Mouse (Mus musculus) forebrain, embryonic 16.5 days (tissue): ENCODE data around the gene Fam174a. TPM values are rescaled to one million over a fixed set of nuclear protein-coding genes. Genes with fewer than 3 reads are reported as not detected.
A peak's percentile ranks its signal among the peaks of the same experiment; 100 is the strongest.

Experiments used
- ATAC-seq: fragments of 200-750 bp; cut with Nextera tagmentation; 2 replicates; pipeline ENCODE4 v1.8.0; 2017; ENCODE audit warnings: mild to moderate bottlenecking, moderate library complexity
- H3K27ac ChIP-seq: fragments of 300-500 bp; sonication (generic); 2 replicates; pipeline ENCODE4 v1.5.1; 2014; ENCODE audit warnings: low read length, control low read depth
- H3K27me3 ChIP-seq: fragments of 300-500 bp; sonication (generic); replicated peaks from 2 replicates; pipeline ENCODE4 v1.6.1; 2014; ENCODE audit warnings: low read length; ENCODE audit not compliant: control insufficient read depth, insufficient read depth
- H3K36me3 ChIP-seq: fragments of 300-500 bp; sonication (generic); 2 replicates; pipeline ENCODE4 v1.6.1; 2014; ENCODE audit not compliant: control insufficient read depth, insufficient read depth
- H3K4me1 ChIP-seq: fragments of 300-500 bp; sonication (generic); replicated peaks from 2 replicates; pipeline ENCODE4 v1.6.1; 2014; ENCODE audit warnings: low read length; ENCODE audit not compliant: control insufficient read depth, insufficient read depth
- H3K4me2 ChIP-seq: fragments of 300-500 bp; sonication (generic); 2 replicates; pipeline ENCODE4 v1.6.1; 2014; ENCODE audit warnings: mild to moderate bottlenecking, low read length, control low read depth
- H3K4me3 ChIP-seq: fragments of 300-500 bp; sonication (generic); replicated peaks from 2 replicates; pipeline ENCODE4 v1.5.1; 2014; ENCODE audit warnings: mild to moderate bottlenecking, low read length, control low read depth
- H3K9ac ChIP-seq: fragments of 300-500 bp; sonication (generic); replicated peaks from 2 replicates; pipeline ENCODE4 v1.6.1; 2014; ENCODE audit warnings: low read depth, low read length, control low read depth
- H3K9me3 ChIP-seq: fragments of 300-500 bp; sonication (generic); 2 replicates; pipeline ENCODE4 v1.6.1; 2016; ENCODE audit warnings: low read length; ENCODE audit not compliant: control insufficient read depth
- WGBS: fragments of 180-500 bp; shearing (Covaris S2); extraction: QIAGEN DNeasy Blood & Tissue Kit; methylation state at CpG from one replicate; pipeline ENCODE4 v1.1.7; 2014; 5-methylcytosine and 5-hydroxymethylcytosine counted together
- polyA plus RNA-seq: library from polyadenylated mRNA; unstranded; fragments of >200 nt; fragmentation: Nextera tagmentation; extraction: Ambion mirVana; gene quantifications from 2 replicates; pipeline ENCODE4 v1.2.1, GENCODE M21; 2015

The Fam174a gene
- polyA plus RNA-seq: 19.7 and 20.1 TPM in 2 replicates

DNA sequence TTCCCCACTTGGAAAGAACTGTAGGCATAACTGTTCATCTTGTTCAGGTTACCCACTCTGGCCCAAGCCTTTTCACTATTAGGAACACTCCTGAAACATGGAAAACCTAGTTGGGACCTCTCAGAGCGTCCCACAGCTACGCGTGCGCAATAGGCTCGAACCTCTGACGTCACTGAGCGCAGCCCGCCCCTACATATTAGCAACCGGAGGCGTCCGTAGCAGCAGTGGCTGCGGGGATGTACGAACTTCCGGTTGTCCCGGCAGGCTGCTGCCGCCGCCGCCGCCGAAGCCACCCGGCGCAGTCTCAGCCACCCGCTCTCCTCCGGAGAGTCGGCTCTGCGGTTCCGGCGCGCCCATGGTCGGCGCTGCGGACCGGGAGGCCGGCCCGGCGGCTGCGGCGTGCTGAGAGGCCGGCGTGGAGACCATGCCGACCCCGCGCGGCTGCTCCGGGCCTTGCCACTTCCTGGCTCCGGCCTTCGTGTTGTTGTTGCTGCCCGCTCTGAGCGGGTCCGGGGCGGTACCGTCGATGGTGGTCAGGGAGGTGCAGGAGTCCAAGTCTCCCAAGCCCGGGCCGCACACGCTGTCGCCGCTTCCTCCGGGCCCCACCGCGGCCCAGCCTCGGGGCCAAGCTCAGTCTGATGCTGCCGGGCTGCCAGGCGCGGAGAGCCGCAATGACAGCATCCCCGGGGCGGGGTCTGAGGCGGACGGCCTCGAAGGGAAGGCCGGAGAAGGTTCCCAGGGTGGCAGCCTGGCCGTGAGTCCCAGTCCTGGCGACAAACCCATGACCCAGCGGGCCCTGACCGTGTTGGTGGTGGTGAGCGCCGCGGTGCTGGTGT is at the start of gene Fam174a:
Gene Fam174a, plus strand, starts transcription at position 231 of the 836 bp plus-strand sequence.
- Histone ChIP-seq H3K4me2 (peak within 1 kb of the TSS; percentile 55), H3K27ac (peak within 1 kb of the TSS; percentile 69), H3K9ac (peak within 1 kb of the TSS; percentile 81), H3K9me3 (no peaks in the 10 kb centered on the region), H3K36me3 (no peaks in the 10 kb centered on the region), H3K27me3 (no peaks in the 10 kb centered on the region), H3K4me1 (peaks cover 16% of the 10 kb centered on the region), H3K4me3 (peak within 1 kb of the TSS; percentile 84)
- WGBS: under 1% methylated on average over 76 of the region's 79 CpGs
- ATAC-seq: peak; percentile 99

DNA sequence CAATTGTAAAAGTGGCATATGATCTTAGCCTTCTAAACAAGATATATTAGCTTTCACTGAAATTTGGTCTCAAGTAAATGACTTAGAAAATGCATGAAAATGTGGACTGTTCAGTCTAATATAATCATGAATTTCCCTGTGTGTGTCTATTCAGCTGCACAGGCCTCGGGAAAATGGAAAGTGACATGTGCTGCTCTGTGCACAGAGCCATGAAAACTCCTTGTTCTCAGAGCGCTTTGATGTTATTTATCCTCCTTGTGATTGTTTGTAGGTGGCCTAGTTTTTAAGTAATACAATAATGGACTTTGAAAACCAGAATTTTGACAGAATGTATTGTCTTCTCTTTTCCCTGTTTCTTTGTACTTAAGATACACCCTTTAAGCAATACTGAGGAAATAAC is 49.6 kb upstream of the Fam174a start:
- no peak overlapping the region for H3K4me2 ChIP-seq
- 20% methylated on average over 2 of the region's 2 CpGs for WGBS
- no peaks in the 10 kb centered on the region for H3K27me3 ChIP-seq

DNA sequence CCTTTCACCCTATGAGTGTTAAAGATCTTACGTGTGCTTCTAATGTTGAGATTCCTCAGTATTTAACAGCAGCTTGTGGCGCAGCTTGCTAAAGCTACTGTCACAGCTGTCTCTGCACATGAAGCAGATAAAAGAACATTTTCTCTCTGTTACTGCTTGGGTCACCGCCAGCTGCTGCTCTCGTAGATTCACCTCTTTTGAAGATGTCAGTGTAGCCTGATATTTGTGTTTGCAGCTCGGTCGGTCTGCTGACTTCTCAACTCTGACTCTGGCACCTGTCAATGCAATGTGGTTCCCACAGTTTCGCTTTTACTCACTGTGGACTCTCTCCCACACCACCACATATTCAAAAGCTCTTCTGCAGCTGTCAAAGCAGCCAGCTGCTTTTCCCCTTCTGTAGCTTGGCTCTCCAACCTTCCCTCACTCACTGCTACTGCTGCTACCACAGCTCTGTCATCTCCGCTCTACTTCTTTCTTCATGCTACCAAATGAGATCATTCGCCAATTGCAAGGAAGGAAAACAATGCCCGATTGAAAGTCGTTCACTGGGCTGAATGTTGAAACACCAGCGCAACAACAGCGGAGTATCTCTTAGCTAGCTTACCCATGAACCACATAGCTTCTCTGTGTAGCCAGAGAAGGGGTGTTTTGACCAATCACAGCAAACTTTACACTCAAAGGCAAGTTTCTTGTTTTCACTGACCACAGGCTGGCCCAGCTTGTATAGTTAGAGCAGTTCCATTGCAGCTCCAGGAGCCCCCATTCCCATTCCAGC is 45.3 kb upstream of the Fam174a start:
- WGBS: 63% methylated on average over 13 of the region's 13 CpGs
- H3K4me2 ChIP-seq: no peak overlapping the region

More for the DNA sequence above, 49.6 kb upstream of the Fam174a start:
- ATAC-seq: no peak
- H3K9ac ChIP-seq: no peak overlapping the region
- no peaks in the 10 kb centered on the region for H3K9me3 ChIP-seq
- no peak overlapping the region for H3K27ac ChIP-seq
- peaks cover 2% of the 10 kb centered on the region; the same call in 1 of the 2 replicates for H3K4me1 ChIP-seq
- H3K36me3 ChIP-seq: no peaks in the 10 kb centered on the region
- H3K4me3 ChIP-seq: no peak overlapping the region

DNA sequence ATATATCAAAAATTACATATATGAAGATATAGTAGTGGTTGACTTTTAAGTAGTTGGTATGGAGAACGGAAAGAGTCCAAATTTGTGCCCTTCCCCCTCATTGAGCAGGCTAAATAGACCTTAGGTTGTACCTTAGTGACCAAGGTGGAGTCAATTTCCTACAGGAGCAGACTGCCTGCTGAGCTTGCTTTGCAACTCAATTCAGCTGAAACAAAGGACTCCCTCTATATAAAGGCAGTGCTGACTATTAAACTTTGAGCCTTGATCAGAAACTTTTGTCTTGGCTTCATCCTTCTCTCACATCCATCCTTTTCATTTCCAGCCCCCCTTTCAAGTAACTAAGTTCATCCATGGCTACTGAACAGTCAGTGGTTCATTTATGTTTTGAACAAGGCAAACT is 40.1 kb upstream of the Fam174a start:
- Histone ChIP-seq H3K27me3 (no peaks in the 10 kb centered on the region), H3K9me3 (no peaks in the 10 kb centered on the region), H3K9ac (no peak overlapping the region), H3K27ac (no peak overlapping the region), H3K4me3 (no peak overlapping the region), H3K4me2 (no peak overlapping the region), H3K36me3 (no peaks in the 10 kb centered on the region), H3K4me1 (no peaks in the 10 kb centered on the region)
- no peak for ATAC-seq
- WGBS: 9% methylated on average over 1 of the region's 1 CpGs

More for the DNA sequence above, 45.3 kb upstream of the Fam174a start:
- H3K9ac ChIP-seq: no peak overlapping the region
- peak; percentile 43; the same call in 1 of the 2 replicates for ATAC-seq
- H3K27me3 ChIP-seq: no peaks in the 10 kb centered on the region
- no peak overlapping the region for H3K27ac ChIP-seq
- H3K4me3 ChIP-seq: no peak overlapping the region
- H3K4me1 ChIP-seq: peaks cover 2% of the 10 kb centered on the region; the same call in 1 of the 2 replicates
- no peaks in the 10 kb centered on the region for H3K36me3 ChIP-seq
- no peaks in the 10 kb centered on the region for H3K9me3 ChIP-seq

DNA sequence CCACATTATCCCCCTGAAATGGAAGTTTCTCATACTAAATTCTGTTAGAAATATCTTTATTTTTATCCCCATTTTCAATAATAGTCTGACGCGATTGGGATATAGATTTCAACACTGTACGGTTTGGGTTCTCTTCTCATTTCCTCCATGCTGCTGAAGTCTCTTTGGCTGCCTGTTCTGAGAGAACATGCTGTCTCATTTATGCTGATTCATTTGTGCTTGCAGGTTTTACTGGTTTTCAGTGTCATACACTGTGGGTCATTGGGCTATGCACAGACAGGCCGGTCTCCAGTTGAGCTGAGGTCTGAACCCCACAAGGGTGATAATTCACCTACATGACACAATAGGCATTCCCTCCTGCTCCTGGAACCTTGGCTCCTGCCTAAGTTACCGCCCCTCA is 5.1 kb upstream of the Fam174a start:
- ATAC-seq: no peak
- Histone ChIP-seq H3K27ac (no peak overlapping the region), H3K4me2 (no peak overlapping the region), H3K4me1 (no peaks in the 10 kb centered on the region), H3K27me3 (no peaks in the 10 kb centered on the region), H3K9me3 (no peaks in the 10 kb centered on the region), H3K9ac (no peak overlapping the region), H3K36me3 (no peaks in the 10 kb centered on the region), H3K4me3 (no peak overlapping the region)
- WGBS: 87% methylated on average over 5 of the region's 5 CpGs

DNA sequence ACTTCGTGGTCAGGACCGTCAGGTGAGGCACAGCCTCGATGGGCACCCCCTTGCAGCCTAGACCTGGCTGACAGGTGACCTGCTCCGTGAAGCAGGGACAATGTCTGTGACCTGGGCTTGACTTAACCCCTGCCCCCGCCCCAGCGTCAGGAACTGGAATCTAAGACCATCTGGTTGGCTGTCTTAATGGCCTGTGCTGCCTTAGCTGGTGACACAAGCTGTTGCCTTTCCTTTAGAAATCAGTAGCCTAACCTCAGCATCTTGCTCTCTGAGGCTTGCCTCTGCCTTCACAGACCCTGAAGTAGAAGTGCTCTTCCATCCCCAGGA is 769 bp downstream of the Fam174a start:
- Histone ChIP-seq H3K4me3 (peak overlapping the region; percentile 84), H3K27ac (no peak overlapping the region), H3K27me3 (no peaks in the 10 kb centered on the region), H3K4me1 (peaks cover 16% of the 10 kb centered on the region), H3K4me2 (peak overlapping the region; percentile 55), H3K9me3 (no peaks in the 10 kb centered on the region), H3K36me3 (no peaks in the 10 kb centered on the region), H3K9ac (peak overlapping the region; percentile 81)
- peak; percentile 6 for ATAC-seq
- WGBS: 0% methylated on average over 6 of the region's 6 CpGs

DNA sequence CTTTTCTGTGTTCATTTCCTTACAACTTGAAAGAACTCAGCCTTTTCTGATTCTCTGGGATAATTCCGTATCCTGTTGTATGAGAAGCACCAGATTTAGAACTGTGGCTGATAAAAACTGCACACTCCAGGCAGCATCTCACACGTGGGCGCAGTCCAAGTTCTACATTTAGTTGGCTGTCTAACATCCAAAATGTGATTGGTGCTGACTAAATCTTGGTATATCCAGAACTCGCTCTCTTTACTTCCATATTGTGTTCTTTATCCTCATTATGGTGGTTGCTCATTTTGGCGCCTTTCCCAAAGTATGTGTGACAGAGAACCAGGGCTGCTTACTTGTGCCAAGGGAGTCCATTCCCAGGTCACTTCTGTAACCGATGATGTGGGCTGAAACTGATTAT is 2.6 kb downstream of the Fam174a start:
- no peak overlapping the region for H3K9ac ChIP-seq
- 60% methylated on average over 6 of the region's 6 CpGs for WGBS
- no peak overlapping the region for H3K4me3 ChIP-seq
- H3K36me3 ChIP-seq: no peaks in the 10 kb centered on the region
- H3K9me3 ChIP-seq: no peaks in the 10 kb centered on the region
- H3K4me2 ChIP-seq: no peak overlapping the region
- peaks cover 16% of the 10 kb centered on the region for H3K4me1 ChIP-seq
- no peak for ATAC-seq
- no peak overlapping the region for H3K27ac ChIP-seq
- H3K27me3 ChIP-seq: no peaks in the 10 kb centered on the region

DNA sequence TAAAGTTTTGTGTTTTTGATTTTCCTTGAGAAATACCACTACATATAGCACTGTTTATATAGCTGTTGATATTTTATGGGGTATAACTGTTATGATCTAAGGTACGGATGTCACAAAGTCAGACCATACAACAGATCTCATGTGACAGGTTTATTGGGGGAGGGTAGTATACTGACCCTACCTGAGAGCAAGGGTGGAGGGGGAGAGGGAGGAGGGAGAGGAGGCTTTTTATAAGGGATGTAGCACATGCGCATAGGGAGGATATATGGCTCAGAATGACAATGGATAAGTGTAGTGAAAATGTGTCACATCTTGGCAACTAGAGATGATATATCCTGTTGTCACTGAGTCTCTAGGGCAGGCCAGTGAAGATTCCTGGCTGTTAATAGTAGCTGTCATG is 8.8 kb downstream of the Fam174a start:
- Histone ChIP-seq H3K4me2 (no peak overlapping the region), H3K27me3 (no peaks in the 10 kb centered on the region), H3K9ac (no peak overlapping the region), H3K4me3 (no peak overlapping the region), H3K4me1 (no peaks in the 10 kb centered on the region), H3K36me3 (no peaks in the 10 kb centered on the region), H3K9me3 (no peaks in the 10 kb centered on the region), H3K27ac (no peak overlapping the region)
- 94% methylated on average over 2 of the region's 2 CpGs for WGBS
- no peak for ATAC-seq

DNA sequence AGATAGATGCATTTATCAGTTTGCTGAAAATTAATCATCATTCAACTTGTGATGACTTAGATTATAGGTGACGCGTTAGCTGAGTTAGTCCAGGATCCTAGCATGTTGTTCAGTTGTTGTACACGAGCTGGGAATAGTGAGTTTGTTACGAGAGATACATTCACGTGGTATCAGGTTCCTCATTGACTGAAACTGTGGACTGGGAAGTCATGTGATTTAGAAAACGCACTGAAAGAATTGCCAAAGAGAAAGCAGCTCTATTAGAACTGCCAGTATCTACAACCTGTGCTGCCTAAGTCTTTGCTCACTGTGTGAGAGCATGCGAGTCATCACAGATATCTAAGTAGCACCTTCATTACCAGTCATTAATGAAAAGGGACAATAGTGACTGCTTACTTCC is 9.6 kb downstream of the Fam174a start:
- no peaks in the 10 kb centered on the region for H3K36me3 ChIP-seq
- no peak overlapping the region for H3K4me3 ChIP-seq
- no peaks in the 10 kb centered on the region for H3K4me1 ChIP-seq
- 87% methylated on average over 7 of the region's 7 CpGs for WGBS
- H3K9ac ChIP-seq: no peak overlapping the region
- no peaks in the 10 kb centered on the region for H3K27me3 ChIP-seq
- no peak overlapping the region for H3K4me2 ChIP-seq
- H3K27ac ChIP-seq: no peak overlapping the region
- no peak for ATAC-seq
- no peaks in the 10 kb centered on the region for H3K9me3 ChIP-seq
